Mouse (Mus musculus) heart, adult 2 months (tissue): Measurements from ENCODE around the gene Rassf8. TPM values are rescaled to one million over a fixed set of nuclear protein-coding genes. Genes with fewer than 3 reads are reported as not detected.

Experiments used
- DNase-seq, 2 experiments: peaks; one replicate each; pipeline ENCODE4 v3.0.0; 2021
- H3K27ac ChIP-seq: fragments of 200-600 bp; 2 replicates; pipeline ENCODE4 v1.8.1; 2022
- H3K27me3 ChIP-seq: fragments of 200-500 bp; 2 replicates; pipeline ENCODE4 v1.6.1; 2012; ENCODE audit warnings: mild to moderate bottlenecking, low read length, inconsistent platforms, mixed read lengths; ENCODE audit not compliant: control insufficient read depth, insufficient read depth
- H3K36me3 ChIP-seq: fragments of 200-500 bp; 2 replicates; pipeline ENCODE4 v1.6.1; 2012; ENCODE audit warnings: low read length, inconsistent platforms; ENCODE audit not compliant: control insufficient read depth, insufficient read depth
- H3K4me1 ChIP-seq: fragments of 200-500 bp; 2 replicates; pipeline ENCODE4 v1.6.1; 2011; ENCODE audit warnings: low read length; ENCODE audit not compliant: control insufficient read depth, insufficient read depth
- H3K4me3 ChIP-seq: fragments of 200-600 bp; 2 replicates; pipeline ENCODE4 v1.8.1; 2022
- H3K79me2 ChIP-seq: fragments of 200-500 bp; replicated peaks from 2 replicates; pipeline ENCODE4 v1.6.1; 2012; ENCODE audit warnings: mild to moderate bottlenecking, inconsistent platforms, low read length, moderate library complexity, mixed read lengths; ENCODE audit not compliant: control insufficient read depth, insufficient read depth
- H3K9ac ChIP-seq: fragments of 200-500 bp; 2 replicates; pipeline ENCODE4 v1.6.1; 2012; ENCODE audit warnings: low read depth, mild to moderate bottlenecking, control low read depth, inconsistent platforms, low read length, mixed read lengths
- CTCF ChIP-seq: fragments of 200-600 bp; IDR thresholded peaks from 2 replicates; pipeline ENCODE4 v1.8.1; 2022; ENCODE audit warnings: antibody characterized with exemption, mild to moderate bottlenecking, moderate library complexity
- EP300 ChIP-seq: fragments of 200-500 bp; IDR thresholded peaks from 2 replicates; pipeline ENCODE4 v1.6.1; 2011; ENCODE audit warnings: low read depth, low read length, control low read depth; ENCODE audit not compliant: insufficient read depth
- POLR2A ChIP-seq: fragments of 200-500 bp; IDR thresholded peaks from 2 replicates; pipeline ENCODE4 v1.6.1; 2011; ENCODE audit warnings: mild to moderate bottlenecking, low read depth, low read length, control low read depth; ENCODE audit not compliant: insufficient read depth
- WGBS: fragments of 180-500 bp; shearing (Covaris S2); methylation state at CpG from one replicate; pipeline ENCODE4 v1.1.7; 2018; 5-methylcytosine and 5-hydroxymethylcytosine counted together
- intact Hi-C: fragments of 180-260 bp; cut with DNase I; formaldehyde crosslinking; loops from one replicate; pipeline ENCODE4 v1.15.1; 2025
- polyA plus RNA-seq: library from polyadenylated mRNA; depleted of rRNA; stranded (reverse); fragments of >200 nt; gene quantifications from 2 replicates; pipeline ENCODE4 v1.2.3, GENCODE M21; 2012
- total RNA-seq, 2 experiments: library from RNA; stranded (reverse); gene quantifications; 2 replicates each; pipeline ENCODE4 v1.2.3; 2021

Rassf8 gene
- total and polyA plus RNA-seq, 3 experiments = 18.1 to 58.2 (median 56.9) TPM

GRCm38 (mm10) chr6:145711320-145711719 lies 35.2 kb upstream of the Rassf8 start:
- Histone ChIP-seq H3K4me3 (no peak overlapping the region), H3K27ac (no peak overlapping the region), H3K79me2 (no peaks in the 10 kb centered on the region), H3K36me3 (no peaks in the 10 kb centered on the region), H3K4me1 (no peaks in the 10 kb centered on the region), H3K9ac (no peak overlapping the region), H3K27me3 (no peaks in the 10 kb centered on the region)
- no peak for TF ChIP-seq POLR2A
- no peak for TF ChIP-seq CTCF
- TF ChIP-seq EP300 = no peak
- intact Hi-C loops = no loop called here
- WGBS = 91% methylated on average over 5 of the region's 5 CpGs
- DNase-seq = no peak

GRCm38 (mm10) chr6:145713241-145714114 lies 33.1 kb upstream of the Rassf8 start:
- H3K27ac ChIP-seq = no peak overlapping the region
- WGBS = 68% methylated on average over 8 of the region's 8 CpGs

GRCm38 (mm10) chr6:145714131-145714530 lies 32.4 kb upstream of the Rassf8 start:
- no peak overlapping the region for H3K9ac ChIP-seq
- H3K36me3 ChIP-seq = no peaks in the 10 kb centered on the region
- H3K79me2 ChIP-seq = no peaks in the 10 kb centered on the region
- no peaks in the 10 kb centered on the region for H3K4me1 ChIP-seq
- TF ChIP-seq EP300 (no peak), POLR2A (no peak), CTCF (no peak)
- H3K4me3 ChIP-seq = no peak overlapping the region
- DNase-seq = no peak
- no peak overlapping the region for H3K27ac ChIP-seq
- intact Hi-C loops = no loop called here
- 79% methylated on average over 1 of the region's 1 CpGs for WGBS
- H3K27me3 ChIP-seq = no peaks in the 10 kb centered on the region

More at GRCm38 (mm10) chr6:145713241-145714114, 33.1 kb upstream of the Rassf8 start:
- TF ChIP-seq POLR2A = no peak
- no peak for TF ChIP-seq CTCF
- no peak for TF ChIP-seq EP300
- intact Hi-C loops = no loop called here
- Histone ChIP-seq H3K9ac (no peak overlapping the region), H3K36me3 (no peaks in the 10 kb centered on the region), H3K27me3 (no peaks in the 10 kb centered on the region), H3K4me3 (no peak overlapping the region), H3K79me2 (no peaks in the 10 kb centered on the region), H3K4me1 (no peaks in the 10 kb centered on the region)
- DNase-seq = no peak

GRCm38 (mm10) chr6:145722596-145722995 lies 24.0 kb upstream of the Rassf8 start:
- DNase-seq = no peak
- intact Hi-C loops = no loop called here
- H3K36me3 ChIP-seq = no peaks in the 10 kb centered on the region
- no peaks in the 10 kb centered on the region for H3K79me2 ChIP-seq
- TF ChIP-seq POLR2A = no peak
- no peak for TF ChIP-seq CTCF
- TF ChIP-seq EP300 = no peak
- no peak overlapping the region for H3K4me3 ChIP-seq
- H3K9ac ChIP-seq = no peak overlapping the region
- H3K27me3 ChIP-seq = no peaks in the 10 kb centered on the region
- WGBS = 65% methylated on average over 7 of the region's 7 CpGs
- no peaks in the 10 kb centered on the region for H3K4me1 ChIP-seq
- H3K27ac ChIP-seq = no peak overlapping the region

- TF ChIP-seq CTCF (no peak), EP300 (no peak), POLR2A (no peak)
- no peak overlapping the region for H3K9ac ChIP-seq
- H3K4me3 ChIP-seq = no peak overlapping the region
- H3K27me3 ChIP-seq = no peaks in the 10 kb centered on the region
- no peaks in the 10 kb centered on the region for H3K4me1 ChIP-seq
- no peak for DNase-seq
- WGBS = 82% methylated on average over 13 of the region's 13 CpGs
- H3K27ac ChIP-seq = no peak overlapping the region
- intact Hi-C loops = no loop called here
- no peaks in the 10 kb centered on the region for H3K36me3 ChIP-seq
- H3K79me2 ChIP-seq = no peaks in the 10 kb centered on the region
Observed at GRCm38 (mm10) chr6:145723131-145723863, 23.3 kb upstream of the Rassf8 start.

GRCm38 (mm10) chr6:145725849-145726248 lies 20.7 kb upstream of the Rassf8 start:
- no peaks in the 10 kb centered on the region for H3K27me3 ChIP-seq
- intact Hi-C loops = no loop called here
- no peak overlapping the region for H3K4me3 ChIP-seq
- WGBS = 70% methylated on average over 10 of the region's 10 CpGs
- no peaks in the 10 kb centered on the region for H3K36me3 ChIP-seq
- no peak for DNase-seq
- no peak overlapping the region for H3K27ac ChIP-seq
- H3K4me1 ChIP-seq = no peaks in the 10 kb centered on the region
- no peak for TF ChIP-seq EP300
- no peak for TF ChIP-seq CTCF
- TF ChIP-seq POLR2A = no peak
- H3K9ac ChIP-seq = no peak overlapping the region
- no peaks in the 10 kb centered on the region for H3K79me2 ChIP-seq
